Mouse (Mus musculus) adrenal gland, adult (tissue): ENCODE results near the gene Ctnna2.

Source experiments
- DNase-seq, 2 experiments: peaks; one replicate each; pipeline ENCODE4 v3.0.0; 2022 to 2023; ENCODE audit warnings: low spot score in 1 of 2; ENCODE audit not compliant: inconsistent age in 2 of 2

Ctnna2 gene

GRCm38 (mm10) chr6:77979241-77979961 lies at the start of gene Ctnna2:
Gene Ctnna2, minus strand, starts transcription at chr6:77979699.
- DNase-seq: peak; percentile 78 to 87

GRCm38 (mm10) chr6:77980137-77981052 lies 896 bp upstream of the Ctnna2 start:
- DNase-seq: peak in 1 of 2 experiments; percentile 34

- DNase-seq: peak in 1 of 2 experiments; percentile 17
Measured at GRCm38 (mm10) chr6:77978476-77979240, 841 bp downstream of the Ctnna2 start.

GRCm38 (mm10) chr6:77970545-77971242 lies 8.8 kb downstream of the Ctnna2 start:
- DNase-seq: no peak

- DNase-seq: no peak
Measured at GRCm38 (mm10) chr6:77969774-77970173, 9.7 kb downstream of the Ctnna2 start.

- no peak for DNase-seq
Measured at GRCm38 (mm10) chr6:77962011-77962410, 17.5 kb downstream of the Ctnna2 start.

GRCm38 (mm10) chr6:77951276-77951675 lies 28.2 kb downstream of the Ctnna2 start:
- no peak for DNase-seq

GRCm38 (mm10) chr6:77950690-77951089 lies 28.8 kb downstream of the Ctnna2 start:
- no peak for DNase-seq

GRCm38 (mm10) chr6:77929375-77929774 lies 50.1 kb downstream of the Ctnna2 start:
- no peak for DNase-seq

GRCm38 (mm10) chr6:77873150-77873549 lies 106.3 kb downstream of the Ctnna2 start:
- DNase-seq: no peak

GRCm38 (mm10) chr6:77869313-77869712 lies 110.2 kb downstream of the Ctnna2 start:
- DNase-seq: no peak

- no peak for DNase-seq
Measured at GRCm38 (mm10) chr6:77868119-77868518, 111.4 kb downstream of the Ctnna2 start.

GRCm38 (mm10) chr6:77863379-77863778 lies 116.1 kb downstream of the Ctnna2 start:
- DNase-seq: no peak

- no peak for DNase-seq
Measured at GRCm38 (mm10) chr6:77862781-77863180, 116.7 kb downstream of the Ctnna2 start.

- DNase-seq: no peak
Measured at GRCm38 (mm10) chr6:77849438-77849837, 130.1 kb downstream of the Ctnna2 start.

- peak; percentile 13 to 72 for DNase-seq
Measured at GRCm38 (mm10) chr6:77848796-77849195, 130.7 kb downstream of the Ctnna2 start.

GRCm38 (mm10) chr6:77847651-77848050 lies 131.8 kb downstream of the Ctnna2 start:
- DNase-seq: no peak

- no peak for DNase-seq
Measured at GRCm38 (mm10) chr6:77839076-77839475, 140.4 kb downstream of the Ctnna2 start.

- DNase-seq: no peak
Measured at GRCm38 (mm10) chr6:77838653-77839052, 140.8 kb downstream of the Ctnna2 start.

GRCm38 (mm10) chr6:77837543-77837942 lies 142.0 kb downstream of the Ctnna2 start:
- DNase-seq: no peak

GRCm38 (mm10) chr6:77834680-77835079 lies 144.8 kb downstream of the Ctnna2 start:
- DNase-seq: no peak
